Mouse (Mus musculus) right cerebral cortex, postnatal 25 days (tissue): Measurements from ENCODE around the gene Mptx1.
"Not testable (repeated sequence)": the region's sequence is repeated elsewhere in the genome, so short reads cannot be mapped to it uniquely, and the experiment has no call there.

Source experiments
- DNase-seq: peaks from one replicate; pipeline ENCODE4 v3.0.0; 2022

Gene Mptx1

DNA sequence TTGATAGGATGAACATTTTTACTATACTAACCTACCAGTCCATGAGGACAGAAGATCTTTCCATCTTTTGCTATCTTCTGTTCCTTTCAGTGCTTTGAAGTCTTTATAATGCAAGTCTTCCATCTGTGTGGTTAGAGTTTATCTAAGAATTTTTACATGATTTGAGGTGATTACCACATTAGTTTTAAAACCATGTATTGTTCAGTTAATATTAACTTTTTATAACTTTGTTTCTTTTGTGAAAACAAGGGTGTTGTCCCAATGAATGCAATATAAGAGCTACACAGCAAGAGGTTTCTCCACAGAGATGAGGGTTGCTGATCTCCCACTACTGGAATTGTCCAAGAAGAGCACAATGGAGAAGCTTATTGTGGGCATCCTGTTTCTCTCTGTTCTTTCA lies at the start of gene Mptx1:
Mptx1 (plus strand) TSS at position 301 of the 400 bp plus-strand sequence.
- no peak for DNase-seq

DNA sequence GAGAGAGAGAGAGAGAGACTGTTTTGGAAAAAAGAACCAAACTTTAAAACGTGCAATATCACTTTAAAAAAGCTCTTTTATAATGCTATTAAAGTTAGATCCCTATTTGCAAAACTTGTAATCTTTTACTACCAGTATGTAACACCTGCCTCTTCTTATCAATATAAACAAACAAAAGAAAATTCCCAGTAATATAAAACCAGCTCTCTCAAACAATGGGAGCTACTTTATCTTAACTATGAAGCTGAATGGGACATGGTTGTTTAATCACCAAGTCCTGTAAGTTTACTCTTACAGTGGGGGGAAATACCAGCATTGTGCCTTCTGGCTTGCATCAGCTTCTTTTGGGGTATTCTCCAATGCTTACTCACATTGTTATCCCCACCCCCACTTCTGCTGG lies 27.2 kb upstream of the Mptx1 start:
- no peak for DNase-seq

DNA sequence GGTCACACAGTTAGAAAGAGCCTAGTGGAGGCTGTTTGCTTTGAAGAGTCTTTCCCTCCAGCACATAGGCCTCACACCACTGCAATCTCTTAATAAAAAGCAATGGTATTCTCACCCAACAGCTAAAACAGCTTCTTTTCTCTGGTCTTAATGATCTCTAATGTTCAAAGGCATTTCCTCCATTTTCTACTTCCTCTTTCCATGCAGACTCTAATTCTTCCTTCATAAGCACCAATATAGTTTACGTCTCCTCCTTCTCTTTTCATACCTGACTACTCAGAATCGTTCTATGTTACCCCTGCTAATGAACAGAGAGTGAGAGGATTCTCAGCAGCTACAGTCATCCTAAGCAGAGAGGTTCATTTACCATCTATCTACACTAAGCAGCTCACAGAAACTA lies 13.0 kb upstream of the Mptx1 start:
- DNase-seq = no peak

DNA sequence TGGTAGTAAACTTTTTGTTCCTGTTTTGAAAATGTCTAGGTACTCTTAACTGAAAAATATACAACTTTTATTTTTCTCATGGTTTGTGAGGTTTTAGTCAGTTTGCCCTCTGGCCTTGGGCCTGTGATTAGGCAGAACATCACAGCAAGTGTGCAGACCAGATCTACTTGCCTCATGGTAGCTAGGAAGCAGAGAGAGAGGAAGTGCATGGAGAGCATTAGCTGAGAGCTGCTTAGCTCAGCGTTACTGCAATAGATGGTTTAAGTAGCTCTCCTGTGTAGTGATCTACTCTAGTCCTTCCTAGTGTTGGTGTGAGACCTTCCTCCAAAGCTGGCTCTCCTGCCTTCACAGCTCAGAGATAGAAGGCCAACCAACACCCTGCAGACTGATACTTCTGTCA lies 23.3 kb downstream of the Mptx1 start:
- DNase-seq = not testable (repeated sequence)

DNA sequence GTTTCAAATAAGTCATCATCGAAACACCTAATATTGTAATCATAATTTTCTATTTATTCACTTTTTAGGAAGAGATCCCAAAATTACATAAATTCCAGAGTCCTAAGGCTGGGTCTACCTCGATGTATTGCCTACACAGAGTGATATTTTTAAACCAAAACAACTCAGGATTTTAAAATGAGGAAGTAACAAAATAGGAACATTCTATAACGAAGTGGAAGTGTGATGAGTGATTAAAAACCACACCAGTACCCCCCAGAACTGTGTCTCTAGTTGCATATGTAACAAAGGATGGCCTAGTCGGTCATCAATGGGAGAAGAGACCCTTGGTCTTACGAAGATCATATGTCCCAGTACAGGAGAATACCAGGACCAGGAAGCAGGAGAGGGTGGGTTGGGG lies 24.3 kb downstream of the Mptx1 start:
- DNase-seq = no peak

DNA sequence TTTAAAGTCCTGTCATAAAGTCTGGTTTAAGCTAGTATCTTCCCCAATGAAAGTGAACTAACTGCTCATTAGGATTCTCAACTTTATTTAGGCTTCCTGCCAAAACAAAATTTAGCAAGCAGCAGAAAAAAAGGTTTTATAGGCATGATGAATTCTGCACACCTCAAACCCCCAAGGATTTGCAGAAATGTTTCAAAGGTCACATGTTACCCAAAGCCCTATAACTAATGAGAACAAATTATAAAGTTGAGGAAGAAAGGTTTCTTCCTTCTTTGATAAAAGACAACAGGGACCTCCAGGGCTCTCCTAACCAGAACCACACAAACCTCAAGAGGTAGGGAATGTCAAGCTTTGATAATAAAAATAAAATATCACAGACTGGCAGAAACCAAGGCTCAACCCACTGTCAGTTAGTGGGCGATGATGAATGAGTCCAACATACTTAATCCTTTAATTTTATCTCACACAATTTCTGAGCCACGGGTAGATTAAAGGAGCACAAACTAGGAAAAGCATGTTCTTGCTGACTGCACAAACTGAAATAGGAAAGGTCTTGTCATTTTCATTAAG lies 34.6 kb downstream of the Mptx1 start, which contains the start of gene Olfr417:
Olfr417 (plus strand) TSS at position 241 of the 570 bp plus-strand sequence.
- no peak for DNase-seq

DNA sequence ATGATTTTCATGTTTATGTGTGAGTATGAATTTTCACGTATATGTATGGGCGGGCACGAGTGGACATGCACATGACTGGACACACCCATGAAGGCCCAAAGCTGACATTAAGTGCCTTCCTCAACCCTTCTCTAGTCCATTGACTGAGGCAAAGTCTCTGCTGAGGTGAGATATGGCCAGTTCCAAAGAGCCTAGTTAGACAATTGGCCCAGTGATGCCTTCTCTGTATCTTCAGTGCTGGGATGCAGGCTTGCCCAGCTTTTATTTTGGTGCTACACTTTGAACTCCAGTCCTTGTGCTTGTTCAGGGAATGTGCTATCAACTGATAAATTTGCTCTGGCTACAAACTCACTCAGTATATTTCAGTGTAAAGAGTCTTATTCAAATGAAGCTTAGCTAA lies 43.5 kb downstream of the Mptx1 start:
- DNase-seq = no peak
